Mouse (Mus musculus) brain, embryonic 14.5 days (tissue): ENCODE data around the gene Nefh.

Experiments used
- CTCF ChIP-seq: fragments of 200-500 bp; IDR thresholded peaks from 2 replicates; pipeline ENCODE4 v1.5.1; 2012; ENCODE audit warnings: inconsistent platforms, mild to moderate bottlenecking, moderate library complexity, borderline replicate concordance; ENCODE audit not compliant: insufficient read depth, insufficient read length; ENCODE audit errors: extremely low read depth
- POLR2A ChIP-seq: fragments of 200-500 bp; IDR thresholded peaks from 2 replicates; pipeline ENCODE4 v1.6.1; 2012; ENCODE audit warnings: mild to moderate bottlenecking, inconsistent platforms, borderline replicate concordance; ENCODE audit not compliant: poor library complexity, insufficient read depth, insufficient read length, severe bottlenecking; ENCODE audit errors: extremely low read depth

- TF ChIP-seq CTCF (no peak), POLR2A (no peak)
Measured at GRCm38 (mm10) chr11:4989187-4989586, 41.3 kb upstream of the Nefh start.
